Mouse (Mus musculus): ENCODE results near the gene Myoz1.

DNA sequence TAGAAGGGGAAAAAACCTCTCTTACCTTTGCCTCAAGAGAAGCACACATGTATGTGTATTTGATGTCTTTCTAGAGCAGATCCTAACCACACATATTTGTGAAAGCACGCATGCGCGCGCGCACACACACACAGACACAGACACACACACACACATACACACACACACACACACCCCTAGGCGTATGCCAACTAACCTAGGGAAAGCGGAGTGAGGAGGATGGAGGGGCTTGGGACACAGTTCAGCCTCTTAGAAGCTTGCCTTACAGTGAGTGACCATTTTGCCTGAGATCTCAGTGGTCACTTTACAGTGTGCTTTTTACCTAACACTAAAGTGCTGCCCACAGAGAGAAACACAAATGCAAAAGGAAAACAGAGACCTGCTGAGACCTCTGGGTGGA is 3.3 kb upstream of the Myoz1 start:
- no peak for TF ChIP-seq CTCF (IDR thresholded peaks at IDR 0.05)
- TF ChIP-seq EP300 (IDR thresholded peaks at IDR 0.05; ENCODE audit: insufficient read depth, low read depth, low read length) = 0 out of 2 replicates have a peak, but pooled peaks have one; percentile 25

Data from heart, adult 2 months (tissue).